Mouse (Mus musculus) urinary bladder, postnatal 10 days (tissue): ENCODE measurements around the gene Harbi1.
A peak's percentile ranks its signal among the peaks of the same experiment; 100 is the strongest.

Source experiments
- DNase-seq: peaks from one replicate; pipeline ENCODE4 v3.0.0; 2022; ENCODE audit warnings: low spot score

The Harbi1 gene

GRCm38 (mm10) chr2:91710272-91711234, at the start of gene Harbi1, which contains the start of gene Atg13:
Gene Harbi1 (plus strand): TSS chr2:91710852.
Gene Atg13 (minus strand): TSS chr2:91710576.
- peak; percentile 76 for DNase-seq

- no peak for DNase-seq
These were observed 49.7 kb upstream of the Harbi1 start for GRCm38 (mm10) chr2:91660981-91661380.

GRCm38 (mm10) chr2:91664780-91665179, 45.9 kb upstream of the Harbi1 start:
- no peak for DNase-seq

GRCm38 (mm10) chr2:91666386-91666910, 44.2 kb upstream of the Harbi1 start:
- DNase-seq, result no peak

- no peak for DNase-seq
These were observed 42.9 kb upstream of the Harbi1 start for GRCm38 (mm10) chr2:91667747-91668146.

- no peak for DNase-seq
These were observed 41.3 kb upstream of the Harbi1 start for GRCm38 (mm10) chr2:91669326-91669725.

- DNase-seq, result no peak
These were observed 40.6 kb upstream of the Harbi1 start for GRCm38 (mm10) chr2:91670038-91670437.

GRCm38 (mm10) chr2:91673587-91673986, 37.1 kb upstream of the Harbi1 start:
- DNase-seq, result no peak

- DNase-seq, result no peak
These were observed 35.8 kb upstream of the Harbi1 start for GRCm38 (mm10) chr2:91674895-91675294.

GRCm38 (mm10) chr2:91676420-91676819, 34.2 kb upstream of the Harbi1 start:
- no peak for DNase-seq

- DNase-seq, result no peak
These were observed 33.7 kb upstream of the Harbi1 start for GRCm38 (mm10) chr2:91676961-91677360.

GRCm38 (mm10) chr2:91682850-91683249, 27.8 kb upstream of the Harbi1 start:
- DNase-seq, result no peak

GRCm38 (mm10) chr2:91683919-91684318, 26.7 kb upstream of the Harbi1 start:
- DNase-seq, result no peak

- no peak for DNase-seq
These were observed 21.2 kb upstream of the Harbi1 start for GRCm38 (mm10) chr2:91689452-91689851.

- DNase-seq, result no peak
These were observed 15.0 kb upstream of the Harbi1 start for GRCm38 (mm10) chr2:91695436-91696224.

- DNase-seq, result no peak
These were observed 14.4 kb upstream of the Harbi1 start for GRCm38 (mm10) chr2:91696225-91696590.

- no peak for DNase-seq
These were observed 11.4 kb upstream of the Harbi1 start for GRCm38 (mm10) chr2:91699225-91699624.

GRCm38 (mm10) chr2:91701366-91701765, 9.3 kb upstream of the Harbi1 start:
- DNase-seq, result no peak

- DNase-seq, result no peak
These were observed 4.9 kb upstream of the Harbi1 start for GRCm38 (mm10) chr2:91705736-91706135.

- DNase-seq, result no peak
These were observed 4.2 kb upstream of the Harbi1 start for GRCm38 (mm10) chr2:91706456-91706855.

- DNase-seq, result no peak
These were observed 2.3 kb upstream of the Harbi1 start for GRCm38 (mm10) chr2:91708361-91708760.

GRCm38 (mm10) chr2:91711256-91711925, 739 bp downstream of the Harbi1 start:
- no peak for DNase-seq
